Mouse (Mus musculus) layer of hippocampus, adult 18-20 months (tissue): Measurements from ENCODE around the gene Lrp4. TPM values are rescaled to one million over a fixed set of nuclear protein-coding genes. Genes with fewer than 3 reads are reported as not detected.

Experiments used
- DNase-seq, 2 experiments: peaks; one replicate each; pipeline ENCODE4 v3.0.0; 2022; ENCODE audit warnings: low spot score in 2 of 2
- long read RNA-seq: library from polyadenylated mRNA; stranded (forward); transcript quantifications from one replicate; pipeline ENCODE4 v2.0.0, GENCODE M21; 2021
- total RNA-seq, 2 experiments: library from RNA; stranded (reverse); gene quantifications; 2 replicates each; pipeline ENCODE4 v1.2.3; 2021

The Lrp4 gene
- total RNA-seq, result 10 to 100 TPM; 27.2 to 31.2 TPM
- long read RNA-seq, full-length matches to known transcripts, result 3 of 12 reads
- long read RNA-seq, partial matches to known transcripts, result 8 of 12 reads
- long read RNA-seq, other reads (novel, unspliced or antisense), result 1 of 12 reads

DNA sequence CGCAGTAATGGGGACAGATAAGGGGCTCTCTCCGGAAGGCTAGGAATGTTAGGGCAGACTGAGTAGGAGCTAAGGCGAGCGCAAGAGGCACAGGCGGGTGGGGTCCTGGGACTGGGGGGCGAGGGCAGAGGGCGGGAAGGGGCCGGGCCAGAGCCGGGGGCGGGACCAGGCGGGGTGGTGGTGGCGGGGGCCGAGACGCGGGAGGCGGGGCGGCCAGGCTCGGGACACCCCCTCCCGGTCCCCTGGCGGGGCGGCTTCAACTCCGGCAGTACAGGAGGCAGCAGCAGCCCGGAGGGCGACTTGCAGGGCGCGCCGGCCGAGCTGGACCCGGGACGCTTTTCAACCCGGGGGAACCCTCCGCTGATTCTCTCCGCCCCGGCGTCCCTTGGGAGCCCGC, at the start of gene Lrp4:
Gene Lrp4 (plus strand): TSS at position 253 of the 397 bp plus-strand sequence.
- DNase-seq, result peak in 1 of 2 experiments; percentile 33

DNA sequence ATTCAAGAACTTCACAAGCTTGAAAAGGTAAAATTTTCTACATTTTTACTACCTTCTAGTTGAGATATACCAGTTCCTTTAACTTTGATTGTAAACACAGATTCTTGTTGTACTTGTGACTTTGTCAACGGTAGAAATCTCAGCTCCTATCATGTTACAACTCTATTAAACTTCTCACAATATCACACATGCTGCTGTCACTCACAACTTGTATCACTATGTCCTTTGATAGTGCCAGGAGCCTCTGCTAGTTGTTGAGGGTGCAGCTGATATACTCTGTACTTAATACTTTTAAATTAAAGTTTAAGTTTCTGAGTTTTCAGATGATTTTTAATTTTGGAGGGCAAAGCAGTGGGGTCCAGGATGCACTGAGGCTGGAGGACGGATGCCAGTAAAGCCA, 49.3 kb upstream of the Lrp4 start:
- no peak for DNase-seq

DNA sequence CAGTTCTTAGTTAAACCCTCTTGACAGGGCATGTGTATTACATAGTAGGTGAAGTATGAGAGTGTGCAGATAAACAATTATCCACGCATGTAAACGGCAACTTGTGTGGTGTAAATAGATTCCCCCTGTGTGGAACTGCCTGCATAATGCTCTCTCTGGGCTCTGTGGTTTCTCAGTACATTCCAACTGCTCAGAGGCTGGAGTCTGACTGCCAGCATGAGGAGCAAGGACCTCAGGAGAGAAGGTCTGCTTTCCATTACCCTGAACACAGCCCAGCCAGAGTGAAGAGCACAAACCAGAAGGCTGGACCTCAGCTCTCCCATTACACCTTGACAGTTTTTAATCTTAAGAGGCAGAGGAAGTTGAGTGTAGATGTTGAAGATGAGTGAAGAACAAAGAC, 45.8 kb upstream of the Lrp4 start:
- DNase-seq, result no peak

DNA sequence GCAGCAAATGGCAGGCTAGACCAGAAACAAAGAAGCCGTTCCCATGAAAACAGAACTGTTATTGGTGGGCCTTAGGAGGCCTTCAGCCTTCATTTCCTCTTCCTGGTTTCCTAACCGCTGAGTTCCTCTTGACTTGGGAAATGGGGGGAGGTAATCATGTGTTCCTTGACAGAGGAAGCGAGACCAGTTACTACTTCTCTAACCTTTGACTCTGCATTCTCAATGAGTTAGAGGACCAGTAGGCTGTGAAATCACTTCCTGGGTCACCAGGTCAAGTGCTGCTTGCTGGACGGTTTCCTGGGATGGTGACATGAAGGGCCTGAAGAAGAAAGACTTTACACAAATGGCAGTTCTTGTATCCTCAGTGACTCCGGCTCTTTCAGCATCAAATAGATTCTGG, 45.0 kb upstream of the Lrp4 start:
- no peak for DNase-seq

DNA sequence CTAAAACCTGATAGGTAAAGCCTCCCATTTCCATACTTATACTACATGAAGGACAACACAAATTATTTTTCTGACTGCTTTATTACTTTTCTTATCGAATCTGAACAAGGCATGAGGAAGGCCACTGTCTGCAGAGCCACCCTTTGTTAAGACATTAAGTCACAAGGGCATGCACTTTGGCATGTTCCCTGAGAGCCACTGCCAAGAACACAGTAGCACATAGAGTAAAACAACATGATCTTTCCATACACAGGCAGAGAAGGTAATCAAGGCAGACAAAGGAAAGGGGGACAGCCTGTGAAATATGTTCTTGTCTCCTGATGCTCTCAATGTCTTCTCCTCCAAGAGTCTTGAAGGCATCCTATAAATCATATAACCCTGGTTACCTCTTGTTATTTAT, 43.5 kb upstream of the Lrp4 start:
- DNase-seq, result no peak

DNA sequence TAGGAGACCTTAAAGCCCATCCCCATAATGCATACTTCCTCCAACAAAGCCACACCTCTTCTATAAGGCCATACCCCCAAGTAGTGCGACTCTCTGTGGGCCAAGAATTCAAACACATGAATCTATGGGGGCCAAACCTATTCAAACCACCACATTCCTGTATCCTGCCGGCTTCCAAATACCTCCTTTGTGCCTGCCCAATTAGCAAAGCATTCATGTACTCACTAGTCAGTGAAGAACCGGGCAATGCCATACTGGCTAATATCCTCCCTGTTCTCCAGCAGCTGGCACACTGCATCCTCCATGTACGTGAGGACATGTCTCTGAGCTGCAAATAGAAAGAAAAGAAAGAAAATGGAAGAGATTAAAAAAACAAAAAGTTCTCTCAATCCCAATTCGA, 35.7 kb upstream of the Lrp4 start:
- DNase-seq, result no peak

DNA sequence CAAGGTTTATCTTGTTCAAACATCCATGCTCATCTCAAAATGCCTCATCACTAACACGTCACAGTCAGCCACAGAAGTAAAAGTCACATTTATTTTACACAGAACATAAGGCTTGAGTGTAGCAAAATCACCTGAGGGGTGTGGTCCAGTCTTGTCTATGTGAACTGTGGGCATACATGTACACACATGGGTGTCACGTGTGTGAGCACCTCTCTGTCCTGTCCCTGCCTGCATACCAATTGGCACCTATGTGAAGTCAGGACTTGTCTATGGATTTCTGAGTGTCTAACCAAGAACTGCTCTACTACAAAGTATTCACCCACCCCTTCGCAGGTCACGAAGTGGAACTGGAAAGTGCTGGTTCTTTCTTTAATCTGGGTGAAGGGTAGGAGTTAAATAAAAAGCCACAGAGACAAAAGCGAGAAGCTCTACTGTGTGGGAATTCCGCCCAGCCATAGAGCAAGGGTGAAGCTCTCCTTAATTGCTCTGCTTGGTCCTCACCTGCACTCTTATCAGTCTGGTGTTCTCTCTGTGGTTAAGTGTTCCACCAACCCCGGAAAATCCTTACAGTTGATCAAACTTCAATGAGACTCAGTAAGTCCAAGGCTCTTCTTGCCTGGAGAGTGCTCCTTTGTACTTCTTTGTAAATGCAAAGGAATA, 33.1 kb upstream of the Lrp4 start:
- no peak for DNase-seq

DNA sequence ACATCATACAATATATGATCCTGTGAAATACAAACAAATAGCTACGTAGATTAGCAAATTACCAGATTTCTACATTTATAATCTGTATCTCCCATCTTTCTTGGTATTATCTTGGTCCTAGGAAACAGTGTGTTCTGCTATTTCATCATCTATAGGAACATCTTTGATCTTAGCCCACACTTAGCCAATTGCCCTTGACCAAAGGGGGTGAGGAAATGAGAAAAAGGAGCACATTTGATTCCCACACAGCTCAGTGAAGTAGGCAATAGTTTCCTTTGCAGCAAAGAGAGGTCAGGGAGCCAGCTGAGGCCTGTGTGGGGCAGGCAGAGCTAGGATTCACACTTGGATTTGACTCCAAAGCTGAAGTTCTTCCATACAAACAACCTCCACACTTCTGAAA, 31.0 kb upstream of the Lrp4 start:
- DNase-seq, result no peak

DNA sequence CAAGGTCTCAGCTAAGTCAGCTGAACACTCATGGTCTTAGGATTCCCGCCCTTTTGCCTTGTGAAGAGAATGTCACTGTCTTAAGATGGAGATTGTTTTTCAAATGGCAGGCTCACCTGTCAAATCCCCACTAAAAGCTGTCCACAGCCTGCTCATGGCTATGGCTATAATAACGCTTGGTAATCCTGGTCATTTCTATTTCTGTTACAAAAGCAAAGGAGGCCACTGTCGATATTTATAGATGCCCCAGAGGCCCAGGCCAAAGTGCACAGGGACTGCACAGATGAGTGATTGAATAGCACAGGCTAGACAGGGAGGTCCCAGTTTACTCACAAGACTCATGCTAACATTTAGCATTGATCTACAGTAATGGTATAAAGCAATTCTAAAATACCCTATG, 28.2 kb upstream of the Lrp4 start:
- DNase-seq, result no peak

DNA sequence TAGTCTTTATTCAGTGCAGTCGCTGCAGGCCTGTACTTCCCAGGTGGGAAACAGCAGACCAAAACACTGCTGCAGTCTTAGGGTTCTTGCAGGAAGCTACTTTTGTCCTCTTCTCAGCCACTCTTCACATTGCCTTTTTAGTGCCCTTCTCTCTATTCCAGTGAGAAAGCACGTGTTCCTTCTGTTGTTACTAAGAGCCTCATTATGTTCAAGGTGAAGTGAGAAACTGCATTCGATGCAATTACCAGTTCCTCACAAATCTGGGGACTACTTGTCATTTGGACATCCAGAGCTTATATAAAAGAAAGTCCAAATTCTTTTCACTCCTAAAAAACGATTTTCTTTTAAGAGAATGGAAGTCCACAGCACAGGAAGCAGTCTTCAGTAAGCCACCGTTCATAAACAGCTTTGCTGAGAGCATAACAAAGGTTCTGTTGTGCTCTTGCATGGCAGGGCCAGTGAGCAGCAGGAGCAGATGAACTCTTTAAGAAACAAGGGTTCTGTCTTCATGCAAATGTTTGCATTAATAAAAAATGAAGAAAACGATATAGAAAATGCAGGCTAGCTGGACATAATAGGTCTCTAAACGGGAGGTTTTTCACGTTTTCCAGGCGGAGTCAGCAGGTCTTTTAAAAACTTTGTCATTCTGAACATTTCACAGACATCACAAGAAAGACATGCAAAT, 27.3 kb upstream of the Lrp4 start:
- DNase-seq, result no peak

DNA sequence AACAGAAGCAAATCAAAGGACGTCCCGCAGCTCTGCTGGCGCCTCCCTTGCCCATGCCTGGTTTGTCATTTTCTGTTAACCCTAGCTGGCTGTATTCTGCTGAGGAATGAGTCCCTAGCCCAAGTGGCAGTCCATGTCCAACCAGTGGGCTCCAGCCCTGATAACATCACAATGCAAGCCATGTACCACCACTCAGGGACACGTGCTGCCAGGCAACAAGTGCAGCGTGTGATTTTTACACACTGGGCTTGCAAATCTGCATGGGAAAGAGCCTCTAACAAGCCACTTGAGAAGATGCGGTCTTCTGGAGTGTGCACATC, 26.8 kb upstream of the Lrp4 start:
- DNase-seq, result no peak

DNA sequence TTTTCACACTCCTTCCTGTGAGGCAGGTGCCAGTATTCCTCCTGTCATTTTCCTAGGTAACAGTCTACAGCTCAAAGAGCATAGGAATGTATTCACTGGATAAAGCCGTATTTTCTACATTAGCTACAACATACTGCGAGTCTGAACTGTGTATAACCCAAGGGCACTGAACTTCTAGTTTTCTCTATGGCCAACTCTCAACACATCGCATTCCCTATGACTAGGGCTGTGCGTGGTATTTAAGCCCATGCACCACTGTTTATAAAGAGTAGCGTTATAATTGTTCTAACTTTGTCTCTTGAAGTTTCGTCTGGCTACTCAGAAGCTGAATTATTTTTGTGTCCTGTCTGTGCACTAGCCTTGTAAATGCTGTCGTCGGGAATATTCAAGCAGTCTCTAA, 20.6 kb upstream of the Lrp4 start:
- DNase-seq, result no peak

DNA sequence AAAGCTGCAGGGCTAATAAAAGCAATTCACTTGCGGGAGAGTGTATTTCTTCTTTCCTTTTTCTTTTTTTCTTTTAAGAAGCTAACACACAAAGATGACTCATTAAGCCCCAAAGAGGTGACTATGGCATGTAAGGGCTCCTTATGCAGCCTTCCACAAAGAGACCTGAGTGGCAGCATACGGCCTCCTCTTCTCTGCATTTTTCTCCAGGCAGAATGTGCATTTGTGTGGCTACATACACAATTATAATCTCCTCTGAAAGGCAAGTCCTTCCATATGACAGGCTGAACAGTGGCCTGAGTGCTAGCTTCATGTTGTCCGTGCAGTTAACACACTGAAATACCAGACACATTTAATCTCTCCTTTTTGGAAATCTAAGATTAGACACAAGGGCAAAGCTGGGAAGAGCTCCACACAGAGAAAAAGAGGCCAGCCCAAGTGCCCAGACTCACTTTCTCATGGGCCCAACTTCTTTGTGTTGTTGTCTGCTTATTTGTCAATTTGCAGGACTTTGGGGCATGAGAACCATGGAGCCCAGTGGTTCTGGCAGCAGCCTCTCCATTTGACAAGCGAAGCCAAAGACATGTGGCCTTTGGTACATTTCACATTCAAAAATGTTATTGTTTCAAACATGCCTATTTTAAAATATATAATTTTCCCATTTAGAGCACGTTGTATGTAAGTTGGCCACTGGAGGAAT, 20.0 kb upstream of the Lrp4 start:
- no peak for DNase-seq

DNA sequence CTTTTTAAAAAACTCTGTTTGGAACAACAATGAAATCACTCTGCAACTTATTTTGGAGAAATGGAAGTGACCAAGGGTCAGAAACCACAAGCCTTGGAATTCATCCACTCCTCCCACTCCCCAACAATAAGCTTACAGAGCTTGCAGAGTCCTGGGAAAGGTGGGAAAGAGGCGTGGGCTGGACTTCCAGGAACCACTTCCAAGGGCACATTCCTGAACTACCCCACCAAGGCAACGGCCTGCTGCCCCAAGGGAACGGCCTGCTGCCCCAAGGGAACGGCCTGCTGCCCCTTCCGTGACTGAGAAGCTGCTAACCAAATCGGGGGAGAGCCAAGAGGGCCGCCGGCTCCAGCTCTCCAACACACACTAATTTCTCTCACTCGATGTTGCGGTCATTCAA, 18.0 kb upstream of the Lrp4 start:
- no peak for DNase-seq

DNA sequence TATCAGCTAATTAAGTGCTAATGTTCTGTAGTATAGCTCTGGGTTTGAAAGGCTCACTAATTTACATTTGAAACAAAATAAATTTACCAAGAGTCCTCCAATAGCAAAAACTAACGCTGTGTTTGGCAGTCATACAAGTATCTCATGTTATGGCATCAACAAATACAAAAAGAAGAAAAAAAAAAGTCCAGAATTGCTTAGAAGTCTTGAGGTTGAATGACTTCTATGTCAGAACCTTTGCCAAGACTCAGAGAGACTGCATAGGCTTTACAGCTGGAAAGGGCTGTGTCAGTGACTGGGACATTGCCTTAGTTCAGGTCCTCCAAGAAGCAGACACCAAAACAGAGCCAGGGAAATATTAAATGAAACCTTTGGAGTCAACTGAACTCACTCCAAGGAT, 17.4 kb upstream of the Lrp4 start:
- DNase-seq, result no peak

DNA sequence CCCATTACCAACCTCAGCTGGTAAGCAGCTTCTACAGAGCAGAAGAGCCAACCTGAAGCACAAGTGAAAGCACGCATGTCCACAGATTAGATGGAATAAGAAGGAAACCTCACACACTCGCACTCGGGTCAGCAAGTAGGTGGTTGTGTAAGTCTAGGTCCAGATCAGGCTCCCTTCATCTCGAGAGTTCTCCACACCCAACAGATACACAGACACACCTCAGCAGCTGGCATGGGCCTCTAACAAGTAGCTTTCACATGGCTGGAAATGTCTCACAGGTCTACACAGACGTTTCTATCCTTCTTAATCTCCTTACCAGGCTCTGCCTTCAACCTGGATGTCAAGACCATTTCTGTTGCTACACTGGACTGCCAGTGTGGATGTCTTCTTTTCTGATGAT, 16.6 kb upstream of the Lrp4 start:
- no peak for DNase-seq

DNA sequence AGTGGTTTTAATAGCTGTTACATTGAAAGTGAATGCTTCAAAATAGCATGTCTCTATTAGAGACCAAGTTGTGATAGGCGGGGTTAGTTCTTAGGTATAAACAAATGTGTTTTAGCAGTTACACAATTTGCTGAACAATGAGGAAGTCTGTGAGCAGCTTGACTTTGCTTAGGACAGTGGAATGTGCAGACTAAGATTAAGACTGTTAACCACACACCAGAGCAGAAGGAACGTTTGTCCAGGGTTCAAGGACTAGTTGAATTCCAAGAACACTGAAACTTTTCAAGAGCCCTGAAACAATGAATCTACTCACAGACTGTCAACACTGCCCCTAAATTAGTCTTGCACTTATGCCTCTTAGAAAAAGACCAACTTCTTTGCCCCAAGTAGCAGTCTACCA, 15.6 kb upstream of the Lrp4 start:
- no peak for DNase-seq

DNA sequence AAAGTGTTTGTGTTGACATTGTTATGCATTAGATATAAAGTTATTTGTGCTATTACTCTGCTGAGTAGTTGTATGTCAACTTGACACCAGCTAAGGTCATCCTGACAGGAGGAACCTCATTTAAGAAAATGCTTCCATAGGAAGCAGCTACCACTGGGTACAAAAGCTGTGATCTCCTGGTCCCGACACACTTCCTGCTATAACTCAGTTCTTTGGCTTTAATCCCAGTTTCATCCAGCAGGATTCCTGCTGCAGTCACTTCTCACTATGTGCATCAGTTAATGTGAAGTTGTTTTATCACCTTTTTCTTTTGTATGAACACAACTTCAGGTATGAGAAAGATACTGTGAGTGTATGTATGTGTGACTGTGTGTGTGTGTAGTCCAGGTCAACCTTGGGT, 15.1 kb upstream of the Lrp4 start:
- no peak for DNase-seq

DNA sequence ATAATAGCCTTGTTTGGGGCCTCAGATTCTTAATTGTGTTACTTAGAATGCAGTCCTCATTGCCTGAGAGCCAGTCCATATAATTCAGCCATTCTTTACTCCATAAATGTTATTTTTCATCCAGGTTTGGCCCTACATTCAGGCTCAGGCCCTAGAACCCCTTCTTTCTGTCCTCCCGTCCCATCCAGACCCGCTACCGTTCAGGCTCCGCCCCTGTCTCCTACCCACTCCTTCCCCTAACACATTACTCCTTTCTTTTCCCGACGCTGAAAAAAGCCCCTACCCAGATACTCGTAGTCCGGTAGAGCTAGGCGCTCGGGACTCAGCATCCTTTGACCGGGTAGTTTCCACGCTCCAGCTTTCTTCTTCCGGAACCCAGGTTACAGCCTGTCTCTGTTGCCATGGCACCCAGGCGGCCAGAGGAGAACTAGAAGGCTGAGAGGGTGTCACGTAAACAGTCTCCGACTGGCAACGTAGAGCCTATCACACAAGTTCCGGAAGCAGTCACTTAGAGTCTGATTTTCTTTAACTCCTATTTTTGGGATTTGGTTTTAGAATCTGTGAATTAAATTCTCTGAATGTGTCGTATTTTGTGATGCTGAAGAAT, 12.9 kb upstream of the Lrp4 start, which contains the start of gene 1110051M20Rik:
Gene 1110051M20Rik (minus strand): TSS at position 419 of the 607 bp plus-strand sequence.
- peak; percentile 79 to 93 for DNase-seq

DNA sequence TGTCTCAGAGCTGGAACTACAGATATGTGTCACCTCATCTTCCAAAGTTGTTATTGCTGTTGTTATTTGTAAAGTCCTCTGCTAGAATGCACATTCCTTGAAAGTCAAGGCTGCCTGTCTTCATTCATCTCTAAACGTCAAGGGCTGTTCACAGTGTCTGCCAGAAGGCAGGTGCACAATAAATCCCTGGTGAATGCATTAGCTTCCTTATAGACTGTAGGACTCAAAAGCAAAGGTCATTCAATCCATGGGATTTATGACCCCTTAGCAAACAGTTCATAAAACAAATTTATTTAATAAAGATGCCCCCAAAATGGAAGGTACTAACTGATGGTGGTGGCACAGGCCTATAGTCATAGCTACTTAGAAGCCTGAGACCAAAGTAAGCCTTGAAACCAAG, 7.6 kb upstream of the Lrp4 start:
- DNase-seq, result no peak

DNA sequence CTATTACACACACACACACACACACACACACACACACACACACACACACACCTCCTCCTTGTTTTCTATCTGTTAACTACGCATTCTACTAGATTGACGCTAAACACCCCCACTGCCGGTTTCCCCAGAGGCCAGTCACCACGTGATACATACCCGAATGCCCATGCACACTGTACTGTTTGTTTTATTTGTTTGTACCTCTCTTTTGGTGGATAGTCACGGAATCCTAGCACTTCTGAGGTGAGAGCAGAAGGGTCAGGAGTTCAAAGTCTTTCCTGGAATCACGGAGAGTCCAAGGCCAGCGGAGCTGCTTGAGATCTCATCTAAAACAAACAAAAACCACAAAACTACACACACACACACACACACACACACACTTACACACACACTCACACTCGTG, 7.0 kb upstream of the Lrp4 start:
- no peak for DNase-seq

DNA sequence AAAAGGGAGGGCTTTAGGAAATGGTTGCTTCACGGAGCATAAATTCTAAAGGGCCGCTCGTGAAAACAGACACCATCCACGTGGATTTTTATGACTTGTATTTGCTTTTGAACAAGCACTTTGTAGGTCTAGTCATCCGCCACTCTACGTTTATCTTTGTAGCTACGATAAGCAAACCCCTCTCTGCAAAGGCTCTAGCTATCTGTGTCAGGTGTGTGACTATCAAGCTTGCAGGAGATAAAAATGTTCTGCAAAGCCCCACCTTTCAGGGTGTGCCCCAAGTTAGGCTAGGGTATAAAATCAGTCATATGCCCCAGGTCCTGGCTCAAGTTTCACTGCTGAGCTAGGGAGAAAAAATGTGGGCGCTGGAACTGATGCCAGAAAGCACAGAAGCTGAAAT, 4.7 kb upstream of the Lrp4 start:
- DNase-seq, result no peak
